Mouse (Mus musculus) neural tube, postnatal 0 days (tissue): ENCODE measurements around the gene Irf4. TPM values are rescaled to one million over a fixed set of nuclear protein-coding genes. Genes with fewer than 3 reads are reported as not detected.

Experiments used
- polyA plus RNA-seq: library from polyadenylated mRNA; unstranded; fragments of >200 nt; fragmentation: Nextera tagmentation; extraction: Ambion mirVana; gene quantifications from 2 replicates; pipeline ENCODE4 v1.2.1, GENCODE M21; 2015

The Irf4 gene
- 0.05 and 0.18 TPM in 2 replicates for polyA plus RNA-seq

GRCm38 (mm10) chr13:30749021-30749556, at the start of gene Irf4:
Irf4 (plus strand) TSS chr13:30749226.

Other genes with a start within 250 kb of the Irf4 start
- gene Uqcrfs1, start 203.9 kb upstream of the Irf4 start, polyA plus RNA-seq, result 378 and 430 TPM in 2 replicates
- 35.3 and 38.2 TPM in 2 replicates for gene Dusp22, start 89.2 kb upstream of the Irf4 start, polyA plus RNA-seq
- gene Hus1b, start 198.5 kb downstream of the Irf4 start, polyA plus RNA-seq, result not detected in 2 replicates
- gene Exoc2, start 224.9 kb downstream of the Irf4 start, polyA plus RNA-seq, result 31.4 and 32.0 TPM in 2 replicates
- gene Gm5447, start 225.0 kb downstream of the Irf4 start, polyA plus RNA-seq, result 0.17 TPM in 1 of 2 replicates, not detected in the other